Mouse (Mus musculus) left cerebral cortex, postnatal 4 days (tissue): Measurements from ENCODE around the gene Lamb2. TPM values are rescaled to one million over a fixed set of nuclear protein-coding genes. Genes with fewer than 3 reads are reported as not detected.
A peak's percentile ranks its signal among the peaks of the same experiment; 100 is the strongest.

Experiments
- DNase-seq: peaks from one replicate; pipeline ENCODE4 v3.0.0-alpha.2; 2022
- intact Hi-C: fragments of 180-260 bp; cut with DNase I; formaldehyde crosslinking; loops from one replicate; pipeline ENCODE4 v1.15.1; 2025
- total RNA-seq, 2 experiments: library from RNA; stranded (reverse); gene quantifications; 2 replicates each; pipeline ENCODE4 v1.2.3; 2021

Lamb2 gene
- total RNA-seq, 2 experiments from 2014 or later: 29.2 to 29.9 TPM

GRCm38 (mm10) chr9:108489702-108490558 is 10.4 kb downstream of the Lamb2 start:
- intact Hi-C loops: no loop called here
- DNase-seq: no peak

- intact Hi-C loops: no loop called here
- DNase-seq: peak; percentile 95
Measured at GRCm38 (mm10) chr9:108490559-108491285, 11.2 kb downstream of the Lamb2 start, which contains the start of gene Usp19. Gene Usp19, plus strand, starts transcription at chr9:108490602.

DNA sequence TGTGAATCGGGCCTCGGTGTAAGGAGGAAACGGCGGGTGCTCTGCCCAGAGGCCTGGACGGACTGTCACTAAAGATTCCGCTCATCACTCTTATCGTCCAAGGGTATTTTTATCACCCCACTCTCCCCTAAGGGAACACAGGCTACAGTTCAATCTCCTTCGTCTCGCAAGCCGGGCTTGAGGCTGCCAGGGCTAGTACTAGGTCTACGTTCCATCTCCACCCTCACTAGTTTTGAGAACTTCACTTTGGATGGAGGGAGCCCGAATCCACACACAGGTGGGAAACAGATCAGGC is 11.7 kb downstream of the Lamb2 start:
- intact Hi-C loops: no loop called here
- no peak for DNase-seq

DNA sequence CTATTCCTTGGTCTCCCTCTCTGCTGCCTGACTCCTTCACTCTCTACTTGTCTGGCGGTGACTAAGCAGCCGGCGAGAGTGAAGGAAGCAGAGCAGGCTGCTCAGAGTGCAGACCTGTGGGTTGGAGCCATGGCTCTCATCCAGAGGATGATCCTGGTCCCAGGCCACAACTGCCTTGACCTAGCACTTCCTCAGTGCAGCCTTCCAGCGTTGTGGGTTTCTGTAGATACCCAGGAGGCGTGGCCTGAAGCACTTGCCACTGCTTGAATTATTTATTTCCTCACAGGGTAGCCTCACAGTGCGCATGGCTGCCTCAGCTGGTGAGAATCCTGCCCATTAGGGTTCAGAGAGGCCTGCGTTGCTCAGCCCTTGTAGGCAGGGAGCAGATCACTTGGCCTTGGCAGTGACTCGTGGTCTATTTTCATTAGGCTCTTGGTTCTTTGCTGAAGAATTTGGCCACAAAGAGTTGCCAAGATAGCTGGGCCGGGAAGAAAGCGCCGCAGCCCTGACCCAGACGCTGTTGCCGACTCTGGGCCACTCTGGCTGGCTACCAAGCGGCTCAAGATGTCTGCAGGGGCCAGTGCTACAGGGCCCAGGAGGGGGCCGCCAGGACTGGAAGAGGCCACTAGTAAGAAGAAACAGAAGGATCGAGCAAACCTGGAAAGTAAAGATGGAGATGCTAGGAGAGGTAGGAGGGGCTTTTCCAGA is 12.7 kb downstream of the Lamb2 start:
- intact Hi-C loops: no loop called here
- DNase-seq: no peak

GRCm38 (mm10) chr9:108493246-108493645 is 13.7 kb downstream of the Lamb2 start:
- no peak for DNase-seq
- intact Hi-C loops: no loop called here

DNA sequence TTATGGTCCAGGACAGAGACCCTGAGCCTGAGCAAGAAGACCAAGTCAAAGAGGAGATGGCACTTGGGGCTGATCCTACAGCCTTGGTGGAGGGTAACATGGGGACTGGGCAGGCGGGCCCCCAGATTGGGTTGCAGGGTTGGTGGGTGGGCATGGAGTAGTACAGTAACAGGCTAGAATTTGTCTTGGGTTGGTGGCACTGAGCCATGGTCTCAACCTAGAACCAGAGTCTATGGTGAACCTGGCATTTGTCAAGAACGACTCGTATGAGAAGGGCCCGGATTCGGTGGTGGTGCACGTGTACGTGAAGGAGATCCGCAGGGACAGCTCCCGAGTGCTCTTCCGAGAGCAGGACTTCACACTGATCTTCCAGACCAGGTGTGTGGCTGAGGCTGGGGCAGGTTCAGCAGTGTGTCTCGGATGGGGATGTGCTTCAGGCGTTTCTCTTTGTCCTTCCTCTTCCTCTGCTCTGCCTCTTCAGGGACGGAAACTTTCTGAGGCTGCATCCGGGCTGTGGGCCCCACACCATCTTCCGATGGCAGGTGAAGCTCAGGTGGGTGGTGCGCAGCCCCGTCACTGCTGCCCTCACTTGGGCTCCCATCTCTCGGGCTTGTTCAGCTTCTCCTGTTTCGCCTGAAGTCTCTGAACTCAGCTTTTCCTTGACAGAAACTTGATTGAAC is 14.8 kb downstream of the Lamb2 start:
- intact Hi-C loops: no loop called here
- DNase-seq: no peak

DNA sequence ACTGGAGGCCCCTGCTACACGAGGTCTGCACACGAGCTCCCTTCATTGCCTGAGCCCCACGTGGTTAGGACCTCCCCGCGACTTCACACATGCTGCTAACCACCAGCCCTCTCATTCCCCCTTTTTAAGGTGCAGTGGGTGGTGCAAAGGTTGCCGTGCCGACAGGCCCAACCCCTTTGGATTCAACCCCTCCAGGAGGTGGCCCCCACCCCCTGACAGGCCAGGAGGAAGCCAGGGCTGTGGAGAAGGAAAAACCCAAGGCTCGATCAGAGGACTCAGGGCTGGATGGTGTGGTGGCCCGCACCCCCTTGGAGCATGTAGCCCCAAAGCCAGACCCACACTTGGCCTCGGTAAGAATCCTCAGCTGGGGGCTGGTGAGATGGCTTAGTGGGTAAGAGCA is 15.4 kb downstream of the Lamb2 start:
- intact Hi-C loops: no loop called here
- no peak for DNase-seq

GRCm38 (mm10) chr9:108499231-108499630 is 19.7 kb downstream of the Lamb2 start:
- no peak for DNase-seq
- intact Hi-C loops: no loop called here

DNA sequence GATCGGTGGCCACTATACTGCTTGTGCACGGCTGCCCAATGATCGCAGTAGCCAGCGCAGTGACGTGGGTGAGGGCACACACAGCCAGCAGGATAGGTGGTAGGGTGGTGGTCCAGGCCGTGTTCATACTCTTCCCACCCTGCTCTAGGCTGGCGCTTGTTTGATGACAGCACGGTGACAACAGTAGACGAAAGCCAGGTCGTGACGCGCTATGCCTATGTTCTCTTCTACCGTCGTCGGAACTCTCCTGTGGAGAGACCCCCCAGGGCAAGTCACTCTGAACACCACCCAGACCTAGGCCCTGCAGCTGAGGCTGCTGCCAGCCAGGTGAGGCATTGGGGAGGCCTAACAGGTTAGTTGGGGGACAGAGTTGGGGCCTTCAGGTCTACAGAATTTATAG is 20.4 kb downstream of the Lamb2 start:
- intact Hi-C loops: no loop called here

GRCm38 (mm10) chr9:108506901-108507300 is 27.4 kb downstream of the Lamb2 start:
- intact Hi-C loops: no loop called here
- no peak for DNase-seq

More for the DNA sequence above, 20.4 kb downstream of the Lamb2 start:
- DNase-seq: no peak

DNA sequence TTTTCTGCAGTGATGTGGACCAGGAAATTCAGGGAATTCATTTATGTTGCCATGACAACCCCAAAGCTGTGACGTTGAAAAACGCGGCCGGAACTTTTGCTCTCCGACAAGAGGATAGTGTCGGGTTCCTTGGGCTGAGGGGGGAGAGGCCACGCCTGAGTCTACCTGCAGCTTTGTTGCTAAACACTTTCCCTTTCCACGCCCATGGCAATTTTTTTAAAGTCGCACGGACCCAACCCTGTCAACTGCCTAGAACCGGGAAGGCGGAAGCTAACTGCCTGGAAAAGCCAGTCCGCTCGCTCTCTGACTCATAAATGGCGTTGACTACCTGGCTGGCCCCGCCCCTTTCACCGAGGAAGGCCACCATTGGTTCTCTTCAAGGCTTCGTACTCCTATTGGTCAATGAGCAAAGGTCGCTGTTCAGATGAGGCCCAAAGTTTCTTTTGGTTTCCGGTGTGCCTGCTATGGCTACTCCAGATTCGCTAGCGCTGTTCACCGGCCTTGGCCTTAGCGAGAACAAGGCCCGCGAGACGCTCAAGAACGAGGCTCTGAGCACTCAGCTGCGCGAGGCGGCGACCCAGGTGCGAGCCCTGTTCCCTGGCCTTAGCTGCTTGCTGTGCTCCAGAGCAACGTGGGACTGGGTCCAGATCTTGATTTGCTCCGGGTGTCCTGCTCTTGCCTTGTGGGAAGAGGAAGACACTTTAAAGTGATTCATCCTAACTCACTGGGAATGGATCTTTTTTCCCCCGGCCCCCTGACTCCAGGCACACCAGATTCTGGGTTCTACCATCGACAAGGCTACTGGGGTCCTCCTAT is 28.3 kb downstream of the Lamb2 start, which contains the start of gene Qars:
Gene Qars (plus strand): TSS at position 88 of the 816 bp plus-strand sequence.
- DNase-seq: peak; percentile 92
- intact Hi-C loops: no loop called here

- intact Hi-C loops: no loop called here
Measured at GRCm38 (mm10) chr9:108508776-108509175, 29.2 kb downstream of the Lamb2 start.

GRCm38 (mm10) chr9:108516380-108517251 is 37.1 kb downstream of the Lamb2 start, which contains the start of gene Qrich1:
Gene Qrich1, plus strand, starts transcription at chr9:108516806.
- intact Hi-C loops: no loop called here
- peak; percentile 97 for DNase-seq

More at GRCm38 (mm10) chr9:108508776-108509175, 29.2 kb downstream of the Lamb2 start:
- no peak for DNase-seq

- peak; percentile 92 for DNase-seq
- intact Hi-C loops: no loop called here
Measured at GRCm38 (mm10) chr9:108517253-108517930, 37.9 kb downstream of the Lamb2 start.

DNA sequence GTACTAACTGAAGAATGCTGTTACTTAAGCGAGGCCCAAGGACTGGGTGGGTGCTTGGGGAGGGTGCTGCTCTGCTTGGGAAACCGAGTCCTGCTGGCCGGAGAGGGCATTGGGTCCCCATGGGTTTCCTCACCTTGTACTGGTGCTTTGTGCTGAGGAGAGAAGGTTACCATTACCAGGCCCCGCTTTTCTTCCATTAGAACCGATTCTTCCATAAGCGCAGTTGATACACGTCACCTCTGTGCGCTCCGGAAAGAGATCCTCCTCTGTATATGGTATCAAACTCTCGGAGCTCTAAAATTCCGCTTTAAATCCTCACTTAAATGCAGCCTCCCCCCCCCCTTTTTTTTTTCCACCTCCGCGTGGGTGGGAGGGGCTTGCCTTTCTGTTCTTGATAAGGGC is 38.4 kb downstream of the Lamb2 start:
- intact Hi-C loops: no loop called here
- no peak for DNase-seq

DNA sequence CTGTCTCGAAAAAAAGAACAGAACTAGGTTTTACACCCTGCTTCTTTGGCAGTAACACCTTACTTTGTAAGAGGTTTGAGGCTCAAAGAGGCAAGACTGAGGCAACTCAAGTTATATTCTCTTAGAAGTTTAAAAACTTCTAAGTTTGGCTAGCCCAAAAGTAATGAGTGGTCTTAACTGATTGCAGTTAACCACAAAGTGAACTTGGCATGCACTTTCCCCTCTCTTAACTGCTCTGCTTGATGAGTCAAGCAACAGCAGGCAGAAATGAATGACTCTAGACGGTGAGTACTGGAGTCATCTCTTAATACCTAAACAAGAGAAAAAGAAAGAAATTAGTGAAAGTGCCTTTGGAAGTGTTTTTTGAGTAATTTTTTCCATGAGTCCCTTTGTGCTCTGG is 42.1 kb downstream of the Lamb2 start:
- intact Hi-C loops: no loop called here
- DNase-seq: no peak

- intact Hi-C loops: no loop called here
Measured at GRCm38 (mm10) chr9:108523341-108523740, 43.8 kb downstream of the Lamb2 start.

GRCm38 (mm10) chr9:108525400-108525799 is 45.9 kb downstream of the Lamb2 start:
- no peak for DNase-seq
- intact Hi-C loops: no loop called here

More at GRCm38 (mm10) chr9:108523341-108523740, 43.8 kb downstream of the Lamb2 start:
- no peak for DNase-seq
